Mouse (Mus musculus) adrenal gland, postnatal 4 days (tissue): ENCODE measurements around the gene Tekt2. TPM values are rescaled to one million over a fixed set of nuclear protein-coding genes. Genes with fewer than 3 reads are reported as not detected.

Source experiments
- DNase-seq, 2 experiments: peaks; one replicate each; pipeline ENCODE4 v3.0.0; 2021 to 2022; ENCODE audit warnings: low spot score in 2 of 2, mixed read lengths in 2 of 2
- long read RNA-seq, 2 experiments: library from polyadenylated mRNA; stranded (forward); transcript quantifications; one replicate each; pipeline ENCODE4 v2.0.0; 2021
- total RNA-seq, 2 experiments: library from RNA; stranded (reverse); gene quantifications; 2 replicates each; pipeline ENCODE4 v1.2.3; 2021

Tekt2 gene
- total RNA-seq = 1 to 10 TPM; 4.0 to 5.0 TPM
- long read RNA-seq, experiment 1, partial matches to known transcripts = 0 of 2 reads
- long read RNA-seq, experiment 1, other reads (novel, unspliced or antisense) = 1 of 2 reads
- long read RNA-seq, experiment 2, partial matches to known transcripts = 0 of 5 reads
- long read RNA-seq, experiment 2, other reads (novel, unspliced or antisense) = 5 of 5 reads

GRCm38 (mm10) chr4:126325281-126325861, at the start of gene Tekt2:
TSS of gene Tekt2 (minus strand) at chr4:126325688.
- no peak for DNase-seq

GRCm38 (mm10) chr4:126371497-126371896, 46.0 kb upstream of the Tekt2 start:
- no peak for DNase-seq

- no peak for DNase-seq
Measured at GRCm38 (mm10) chr4:126360069-126360468, 34.6 kb upstream of the Tekt2 start.

- no peak for DNase-seq
Measured at GRCm38 (mm10) chr4:126343451-126343850, 18.0 kb upstream of the Tekt2 start.

- DNase-seq = no peak
Measured at GRCm38 (mm10) chr4:126339461-126339860, 14.0 kb upstream of the Tekt2 start.

GRCm38 (mm10) chr4:126332358-126332757, 6.9 kb upstream of the Tekt2 start:
- DNase-seq = no peak

- DNase-seq = no peak
Measured at GRCm38 (mm10) chr4:126331751-126332150, 6.3 kb upstream of the Tekt2 start.

GRCm38 (mm10) chr4:126330295-126330694, 4.8 kb upstream of the Tekt2 start:
- no peak for DNase-seq

GRCm38 (mm10) chr4:126326036-126326435, 548 bp upstream of the Tekt2 start:
- no peak for DNase-seq

GRCm38 (mm10) chr4:126324861-126325260, 627 bp downstream of the Tekt2 start:
- DNase-seq = no peak

- DNase-seq = no peak
Measured at GRCm38 (mm10) chr4:126322646-126323045, 2.8 kb downstream of the Tekt2 start.

- DNase-seq = no peak
Measured at GRCm38 (mm10) chr4:126321854-126322511, 3.5 kb downstream of the Tekt2 start.

GRCm38 (mm10) chr4:126321111-126321853, 4.2 kb downstream of the Tekt2 start, which contains the start of gene Adprhl2:
TSS of gene Adprhl2 (minus strand) at chr4:126321703.
- peak; percentile 99 to 100 for DNase-seq

- DNase-seq = no peak
Measured at GRCm38 (mm10) chr4:126319806-126320205, 5.7 kb downstream of the Tekt2 start.

GRCm38 (mm10) chr4:126316443-126317040, 8.9 kb downstream of the Tekt2 start:
- no peak for DNase-seq

- DNase-seq = no peak
Measured at GRCm38 (mm10) chr4:126315931-126316330, 9.6 kb downstream of the Tekt2 start.

- DNase-seq = no peak
Measured at GRCm38 (mm10) chr4:126314393-126314792, 11.1 kb downstream of the Tekt2 start.

GRCm38 (mm10) chr4:126313202-126313601, 12.3 kb downstream of the Tekt2 start:
- no peak for DNase-seq

GRCm38 (mm10) chr4:126311566-126312200, 13.8 kb downstream of the Tekt2 start:
- no peak for DNase-seq

- no peak for DNase-seq
Measured at GRCm38 (mm10) chr4:126310344-126310743, 15.1 kb downstream of the Tekt2 start.

GRCm38 (mm10) chr4:126309922-126310309, 15.6 kb downstream of the Tekt2 start:
- peak; percentile 68 to 75 for DNase-seq
